Mouse (Mus musculus): ENCODE data around the gene Tsn. TPM values are rescaled to one million over a fixed set of nuclear protein-coding genes. Genes with fewer than 3 reads are reported as not detected.

Gene Tsn
- polyA plus RNA-seq (2014; fragmentation: Illumina TruSeq; extraction: RNeasy Lipid Tissue Mini Kit (QIAGEN cat#74804)), result 184 TPM

DNA sequence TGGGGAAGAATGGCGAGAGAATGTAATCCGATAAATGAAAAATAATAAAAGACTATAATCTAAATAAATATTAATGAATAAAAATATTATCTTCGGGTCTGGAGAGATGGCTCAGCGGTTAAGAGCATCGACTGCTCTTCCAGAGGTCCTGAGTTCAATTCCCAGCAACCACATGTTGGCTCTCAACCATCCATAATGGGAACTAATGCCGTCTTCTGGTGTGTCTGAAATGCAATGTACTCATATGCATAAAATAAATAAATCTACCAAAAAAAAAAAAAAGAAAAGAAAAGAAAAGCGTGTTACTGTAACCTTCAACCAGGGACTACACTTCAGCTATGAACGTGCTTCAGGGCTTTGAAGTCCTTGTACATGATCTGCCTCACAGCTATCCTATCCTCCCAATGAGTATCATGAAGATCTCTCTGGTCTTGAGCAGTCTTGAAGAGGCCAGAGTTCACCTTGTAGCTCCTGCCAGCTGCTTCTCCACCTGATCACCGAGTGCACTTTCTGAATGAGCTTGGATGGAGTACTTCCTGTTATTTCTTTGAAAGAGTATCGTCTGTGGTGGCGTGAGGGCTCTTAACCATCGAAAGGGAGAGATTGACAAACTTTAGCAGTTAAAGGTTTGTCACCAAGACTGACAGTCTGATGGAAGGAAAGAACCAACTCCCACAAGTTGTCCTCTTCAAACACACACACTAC is at the start of gene Tsn:
Tsn (minus strand) TSS at position 118 of the 705 bp plus-strand sequence.

DNA sequence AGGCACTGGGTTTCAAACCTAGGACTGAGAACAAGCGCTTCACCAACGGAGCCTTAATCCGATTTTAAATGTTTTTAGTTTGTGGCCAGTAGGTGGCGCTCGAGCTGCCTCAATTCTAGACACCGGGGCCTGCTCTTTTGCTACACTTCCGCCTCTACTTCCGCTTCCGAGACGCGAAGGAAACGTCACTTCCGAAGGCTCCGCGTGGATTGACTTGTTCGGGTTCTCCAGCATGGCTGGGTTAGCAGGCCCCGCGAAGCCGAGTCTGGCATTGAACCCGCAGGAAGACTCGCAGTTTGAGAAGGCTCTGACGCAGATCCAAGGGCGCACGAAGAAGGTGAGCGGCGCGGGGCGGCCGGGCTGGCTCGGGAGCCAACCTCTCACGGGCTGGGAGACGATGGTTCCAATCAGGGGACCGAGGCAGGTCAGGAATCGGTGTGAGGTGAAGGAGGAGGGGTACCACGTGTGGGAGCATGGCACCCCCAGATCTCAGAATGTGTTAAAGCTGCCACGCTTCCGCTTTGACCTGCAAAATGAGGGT is 10.2 kb upstream of the Tsn start, which contains the start of gene Nifk:
Nifk (plus strand) TSS at position 179 of the 541 bp plus-strand sequence.

Other genes with a start within 250 kb of the Tsn start
- gene Gm29106, start 135.2 kb downstream of the Tsn start, polyA plus RNA-seq (2014; fragmentation: Illumina TruSeq; extraction: RNeasy Lipid Tissue Mini Kit (QIAGEN cat#74804)), result 0.88 TPM
- gene Nifk, start 10.1 kb upstream of the Tsn start, polyA plus RNA-seq (2014; fragmentation: Illumina TruSeq; extraction: RNeasy Lipid Tissue Mini Kit (QIAGEN cat#74804)), result 176 TPM
- 48.0 TPM for gene Clasp1, start 77.3 kb upstream of the Tsn start, polyA plus RNA-seq (2014; fragmentation: Illumina TruSeq; extraction: RNeasy Lipid Tissue Mini Kit (QIAGEN cat#74804))